Mouse (Mus musculus) frontal cortex, postnatal 10 days (tissue): Measurements from ENCODE around the gene Crybg3.
A peak's percentile ranks its signal among the peaks of the same experiment; 100 is the strongest.

Experiments used
- DNase-seq, 2 experiments: peaks; one replicate each; pipeline ENCODE4 v3.0.0; 2022; ENCODE audit warnings: low spot score in 2 of 2, mixed read lengths in 1 of 2

Gene Crybg3

DNA sequence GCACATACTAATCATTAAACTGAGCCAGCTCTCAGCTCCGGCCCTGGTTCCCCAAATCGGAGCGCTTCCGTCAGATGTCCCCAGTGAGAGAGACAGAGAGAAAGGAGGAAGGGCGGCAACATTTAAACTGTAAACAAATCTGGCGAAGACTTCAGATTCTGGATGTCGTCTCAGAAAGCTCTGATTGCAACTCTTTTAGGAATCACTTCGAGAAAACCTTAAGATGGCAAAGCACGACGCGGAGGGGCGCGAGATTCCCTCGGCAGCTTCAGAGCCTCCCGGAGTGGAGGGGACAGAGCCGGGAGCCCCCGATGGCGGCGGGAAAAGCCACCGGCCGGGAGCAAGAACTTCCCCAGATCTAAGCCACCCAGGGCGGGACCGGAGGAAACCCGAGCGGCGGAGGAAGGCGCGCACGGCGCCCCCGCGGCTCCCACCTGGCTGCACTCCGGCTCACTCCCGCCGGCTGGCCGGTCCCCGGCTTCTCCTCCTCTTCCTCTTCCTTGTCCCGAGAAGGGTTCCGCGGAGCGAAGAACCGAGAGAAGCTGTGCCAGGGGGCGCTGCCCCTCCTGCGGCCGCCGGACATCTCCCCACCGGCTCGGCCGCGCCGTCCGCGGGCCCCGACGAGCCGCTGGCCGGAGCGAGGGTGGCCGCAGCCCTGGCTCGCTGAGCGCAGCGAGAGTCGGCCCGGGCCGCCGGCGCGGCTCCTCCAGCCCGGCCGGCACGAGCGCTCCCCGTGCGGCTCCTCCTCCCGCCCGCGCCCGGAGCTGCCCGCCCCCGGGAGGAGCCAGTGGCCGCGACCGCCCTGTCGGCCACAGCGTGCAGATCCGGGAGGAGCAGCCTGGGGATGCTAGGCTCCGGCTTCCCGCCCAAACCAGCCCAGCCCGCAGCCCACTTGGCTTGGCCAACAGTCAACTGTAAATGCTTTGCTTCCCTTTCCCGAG is at the start of gene Crybg3:
TSS of gene Crybg3 (minus strand) at position 669 of the 941 bp plus-strand sequence.
- DNase-seq, result peak in 1 of 2 experiments; percentile 60

- no peak for DNase-seq
Observed at GRCm38 (mm10) chr16:59643766-59644165, 43.0 kb upstream of the Crybg3 start.

GRCm38 (mm10) chr16:59639985-59640384 is 39.2 kb upstream of the Crybg3 start:
- no peak for DNase-seq

- peak; percentile 90 to 93 for DNase-seq
Observed at GRCm38 (mm10) chr16:59639102-59639691, 38.4 kb upstream of the Crybg3 start, which contains the start of gene Arl6. Arl6 (minus strand) TSS chr16:59639391.

GRCm38 (mm10) chr16:59634598-59634997 is 33.8 kb upstream of the Crybg3 start:
- DNase-seq, result no peak

DNA sequence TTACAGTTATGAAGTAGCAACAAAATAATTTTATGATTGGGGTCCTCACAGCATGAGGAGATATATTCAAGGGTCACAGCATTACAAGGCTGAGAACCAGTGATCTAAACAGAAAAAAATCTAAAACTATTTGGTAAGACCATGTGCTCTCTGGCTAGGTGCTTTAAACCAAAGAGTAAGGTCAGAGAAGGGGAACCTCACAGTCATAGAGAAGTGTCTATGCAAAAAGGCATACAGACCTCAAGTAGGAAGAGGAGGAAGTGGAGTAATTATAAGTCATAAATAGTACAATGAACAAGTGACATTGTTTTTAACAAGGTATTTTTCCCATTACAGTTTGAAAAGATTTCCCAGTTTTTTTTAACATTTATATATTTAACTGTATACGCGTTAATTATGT is 20.8 kb upstream of the Crybg3 start:
- DNase-seq, result no peak

- DNase-seq, result peak in 1 of 2 experiments; percentile 20
Observed at GRCm38 (mm10) chr16:59617167-59617566, 16.4 kb upstream of the Crybg3 start.

GRCm38 (mm10) chr16:59615675-59616074 is 14.9 kb upstream of the Crybg3 start:
- no peak for DNase-seq

DNA sequence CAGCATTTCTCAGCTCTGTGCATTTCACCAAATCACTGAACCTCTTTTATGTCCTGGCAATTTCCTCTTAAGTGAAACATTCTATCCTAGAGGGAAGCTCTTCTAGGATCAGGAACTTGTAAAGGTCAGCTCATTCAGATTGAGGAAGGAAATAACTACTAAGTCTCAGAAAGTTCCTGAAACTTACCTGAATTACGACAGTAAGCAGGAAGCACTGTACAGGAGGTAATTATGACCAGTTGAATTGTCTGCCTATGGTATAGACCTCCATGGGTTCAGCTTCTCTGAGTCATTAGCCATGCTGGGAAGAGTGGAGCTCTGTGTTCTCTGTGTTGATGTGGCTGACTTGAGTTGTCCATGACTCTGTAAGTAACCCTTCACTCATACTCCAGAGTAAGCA is 10.0 kb upstream of the Crybg3 start:
- DNase-seq, result no peak

DNA sequence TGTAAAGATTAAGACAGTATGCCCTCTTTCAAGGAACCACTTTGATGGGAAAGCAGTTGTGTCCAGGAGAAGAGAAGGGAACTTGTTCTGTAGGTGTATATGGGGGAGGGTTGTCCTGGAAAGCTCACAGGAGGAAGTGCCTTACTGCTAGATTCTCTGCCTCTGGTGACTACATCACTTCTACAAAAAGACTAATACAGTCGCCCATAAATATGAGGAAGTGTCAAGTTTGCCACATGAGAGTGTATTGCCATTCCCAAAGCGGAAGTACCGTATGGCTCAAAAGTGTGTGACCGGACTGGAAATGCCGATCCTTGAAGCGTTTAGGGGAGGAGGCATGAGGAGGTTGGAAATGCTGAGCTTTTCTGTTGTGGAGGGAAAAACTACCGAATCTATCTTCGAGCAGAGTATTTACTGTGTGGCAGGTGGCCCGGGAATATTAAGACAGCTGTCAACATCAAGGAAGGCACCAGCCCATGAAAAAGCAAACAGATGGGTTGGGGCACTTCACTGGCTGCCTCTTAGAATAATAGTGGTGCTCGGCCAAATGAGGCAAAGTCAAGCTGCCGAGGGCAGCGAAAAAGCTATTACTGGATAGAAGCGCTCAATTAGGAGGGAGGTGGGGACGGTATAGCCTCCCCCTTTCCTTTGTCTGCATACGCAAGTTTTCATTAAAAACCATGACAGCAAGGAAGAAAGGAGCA is 3.5 kb upstream of the Crybg3 start:
- DNase-seq, result no peak

DNA sequence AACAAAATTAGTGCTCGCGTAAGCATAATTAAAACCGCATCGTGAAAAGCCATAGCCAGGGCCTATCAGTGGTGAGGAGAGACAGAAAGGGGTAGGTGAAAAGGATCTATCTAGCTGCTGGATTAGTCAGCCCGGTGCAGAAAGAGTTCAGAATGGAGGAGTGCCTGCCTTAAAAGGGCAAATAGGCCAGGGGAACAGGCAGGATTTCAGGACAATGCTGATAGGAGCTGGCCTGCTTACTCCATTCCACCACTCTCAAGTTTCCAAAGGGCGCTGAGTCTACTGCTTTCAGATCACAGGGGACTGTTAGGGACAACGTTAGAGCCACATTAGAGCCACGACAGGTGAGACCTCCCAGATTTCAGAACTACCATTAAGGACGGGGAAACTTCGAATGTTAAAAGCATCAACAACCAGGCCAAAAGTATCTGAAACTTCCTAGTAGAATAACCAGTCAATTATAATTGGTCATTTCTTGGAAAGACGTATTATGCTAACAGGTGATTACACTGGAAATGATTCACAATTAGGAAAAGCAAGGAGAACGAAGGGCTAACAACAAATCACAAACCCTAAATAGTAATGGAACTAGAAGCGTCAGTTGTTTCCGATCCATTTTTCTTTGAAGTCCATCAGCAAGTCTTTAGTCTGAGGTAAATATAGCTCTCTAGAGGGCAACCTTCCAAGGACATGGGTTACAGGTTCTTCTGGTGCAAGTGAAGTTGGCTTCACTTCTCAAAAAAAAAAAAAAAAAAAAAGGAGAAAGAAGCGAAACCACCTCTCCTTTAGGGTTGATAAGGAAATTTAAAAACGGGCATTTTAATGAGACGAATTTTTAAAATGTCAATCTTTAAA is 1.1 kb downstream of the Crybg3 start:
- DNase-seq, result no peak

DNA sequence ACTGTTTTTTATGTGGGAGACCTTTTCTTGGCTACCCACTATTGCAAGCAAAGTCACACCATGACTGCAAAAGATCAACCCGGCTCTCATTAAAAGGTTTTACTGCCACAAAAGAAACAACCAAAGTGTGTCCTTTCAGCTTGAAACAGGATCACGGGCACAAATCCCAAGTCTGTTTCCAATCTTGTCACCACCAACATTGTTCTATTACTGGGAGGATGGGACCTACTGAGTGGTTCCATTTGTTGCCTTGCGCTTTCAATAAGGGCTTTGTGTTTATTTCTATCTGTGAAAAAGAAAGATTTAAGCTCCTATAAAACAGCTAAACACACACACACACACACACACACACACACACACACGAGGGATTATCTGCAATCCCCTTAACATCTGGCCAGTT is 1.8 kb downstream of the Crybg3 start:
- no peak for DNase-seq

DNA sequence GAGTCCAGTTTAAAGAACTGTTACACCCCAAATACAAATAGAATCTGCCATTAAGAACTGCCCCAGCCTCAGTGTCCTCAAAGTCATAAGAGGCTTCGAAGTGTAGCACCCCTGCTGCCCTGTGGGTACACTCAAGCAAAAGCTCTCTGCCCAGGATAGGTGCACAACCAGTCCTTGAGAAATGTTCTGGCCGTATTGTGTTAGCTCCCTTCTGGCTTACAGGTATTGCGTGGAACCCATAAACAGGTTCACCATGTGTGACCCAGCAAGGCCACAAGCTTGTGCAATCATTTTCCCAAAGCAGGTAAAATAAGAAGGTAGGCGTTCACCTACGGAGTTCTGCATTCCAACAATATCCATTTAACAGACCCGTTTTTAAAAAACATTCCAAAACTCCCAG is 3.5 kb downstream of the Crybg3 start:
- no peak for DNase-seq

DNA sequence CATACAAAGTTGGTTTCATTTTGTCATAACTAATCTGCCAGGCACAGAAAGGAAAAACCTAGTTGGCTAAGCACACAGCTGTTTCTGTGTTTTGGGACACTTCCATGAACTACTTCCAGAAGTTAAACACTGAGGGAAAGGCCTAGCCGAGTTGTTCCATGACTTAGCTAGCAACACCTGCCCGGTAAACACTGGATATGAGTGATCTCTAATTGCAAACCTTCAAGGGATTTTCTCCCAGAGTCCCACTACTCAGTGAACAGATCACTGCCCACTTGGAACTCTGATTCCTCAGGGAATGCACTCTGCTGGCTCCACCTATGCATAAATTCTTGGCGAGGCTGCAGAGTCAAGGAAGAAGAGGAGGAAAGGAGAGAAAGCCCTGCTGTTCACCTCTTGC is 6.1 kb downstream of the Crybg3 start:
- no peak for DNase-seq

DNA sequence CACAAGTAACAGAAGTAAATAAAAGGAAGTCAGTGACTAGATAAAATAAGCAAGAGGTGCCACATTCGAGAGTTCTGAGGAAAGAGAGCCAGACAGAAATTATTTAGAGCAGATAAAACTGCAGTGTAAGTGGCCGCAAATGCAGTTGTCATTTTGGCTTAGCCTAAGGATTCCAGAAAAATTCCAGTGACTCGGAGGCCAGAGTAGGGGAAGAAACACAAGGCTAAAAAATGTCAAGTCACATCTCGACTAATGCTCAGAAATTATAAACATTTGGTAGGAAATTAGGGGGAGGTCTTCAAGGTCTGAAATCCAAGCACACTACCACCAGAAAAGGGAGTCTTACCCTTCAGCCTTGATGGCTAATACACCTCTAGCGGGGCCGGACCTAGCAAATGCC is 10.0 kb downstream of the Crybg3 start:
- DNase-seq, result no peak

- no peak for DNase-seq
Observed at GRCm38 (mm10) chr16:59588351-59589025, 12.3 kb downstream of the Crybg3 start.

- DNase-seq, result no peak
Observed at GRCm38 (mm10) chr16:59587816-59588215, 13.0 kb downstream of the Crybg3 start.

- no peak for DNase-seq
Observed at GRCm38 (mm10) chr16:59586911-59587310, 13.9 kb downstream of the Crybg3 start.

DNA sequence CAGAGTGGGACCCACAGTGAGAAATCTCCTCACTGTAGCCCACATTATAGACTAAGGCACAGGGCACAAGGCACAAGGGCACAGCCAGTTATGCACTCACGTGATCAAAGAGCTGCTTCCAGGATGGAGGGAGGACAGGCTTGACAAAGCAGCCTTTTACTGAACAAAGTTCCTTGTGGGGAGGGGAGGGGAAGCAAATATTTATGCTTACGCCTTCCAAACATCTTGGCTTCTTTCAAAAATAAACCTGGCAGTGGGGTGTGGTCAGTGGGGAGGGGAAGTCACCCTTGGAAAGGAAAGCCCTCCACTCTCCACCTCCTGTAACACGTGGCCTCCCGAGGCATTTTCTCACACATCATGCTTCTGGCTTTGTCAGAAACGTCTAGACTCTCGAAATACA is 14.5 kb downstream of the Crybg3 start:
- DNase-seq, result no peak

- DNase-seq, result no peak
Observed at GRCm38 (mm10) chr16:59585706-59586244, 15.0 kb downstream of the Crybg3 start.

DNA sequence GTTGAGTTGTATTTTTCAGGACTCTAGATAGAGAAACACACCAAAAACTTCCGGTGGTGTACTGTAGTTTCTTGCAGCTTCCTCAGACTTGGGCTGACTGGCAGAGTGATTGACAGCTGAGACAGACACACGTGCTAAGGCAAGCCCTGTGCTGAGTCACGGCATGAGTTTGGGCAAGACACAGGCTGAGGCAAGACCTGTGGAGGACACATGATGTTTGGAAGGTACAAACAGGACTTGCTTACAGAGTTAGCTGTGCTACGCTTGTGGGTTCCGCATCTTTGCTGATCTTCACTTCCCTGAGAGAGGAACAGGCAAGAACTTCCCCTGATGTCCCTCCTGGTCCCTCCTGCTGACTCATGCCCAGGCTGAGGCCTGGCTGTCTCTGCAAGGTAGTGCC is 17.3 kb downstream of the Crybg3 start:
- no peak for DNase-seq
